Mouse (Mus musculus) kidney, adult 9 months (tissue): ENCODE data around the gene Ivns1abp.
"Not testable (repeated sequence)": the region's sequence is repeated elsewhere in the genome, so short reads cannot be mapped to it uniquely, and the experiment has no call there.

Experiments used
- DNase-seq: peaks from one replicate; pipeline ENCODE4 v3.0.0; 2022

Ivns1abp gene

GRCm38 (mm10) chr1:151344283-151345108, at the start of gene Ivns1abp:
Ivns1abp (plus strand) TSS chr1:151344477.
- DNase-seq, result peak; percentile 99

- DNase-seq, result no peak
Observed at GRCm38 (mm10) chr1:151295486-151295885, 48.8 kb upstream of the Ivns1abp start.

- no peak for DNase-seq
Observed at GRCm38 (mm10) chr1:151296621-151297020, 47.7 kb upstream of the Ivns1abp start.

GRCm38 (mm10) chr1:151297025-151297424, 47.3 kb upstream of the Ivns1abp start:
- DNase-seq, result no peak

- peak; percentile 63 for DNase-seq
Observed at GRCm38 (mm10) chr1:151297596-151297995, 46.7 kb upstream of the Ivns1abp start.

- DNase-seq, result no peak
Observed at GRCm38 (mm10) chr1:151301456-151301855, 42.8 kb upstream of the Ivns1abp start.

- DNase-seq, result no peak
Observed at GRCm38 (mm10) chr1:151301904-151302303, 42.4 kb upstream of the Ivns1abp start.

- DNase-seq, result no peak
Observed at GRCm38 (mm10) chr1:151303265-151303664, 41.0 kb upstream of the Ivns1abp start.

GRCm38 (mm10) chr1:151305001-151305400, 39.3 kb upstream of the Ivns1abp start:
- not testable (repeated sequence) for DNase-seq

GRCm38 (mm10) chr1:151307059-151307458, 37.2 kb upstream of the Ivns1abp start:
- no peak for DNase-seq

- DNase-seq, result peak; percentile 79
Observed at GRCm38 (mm10) chr1:151307821-151308220, 36.5 kb upstream of the Ivns1abp start.

GRCm38 (mm10) chr1:151308508-151308907, 35.8 kb upstream of the Ivns1abp start:
- DNase-seq, result no peak

- DNase-seq, result no peak
Observed at GRCm38 (mm10) chr1:151310511-151310910, 33.8 kb upstream of the Ivns1abp start.

- no peak for DNase-seq
Observed at GRCm38 (mm10) chr1:151311379-151311778, 32.9 kb upstream of the Ivns1abp start.

- DNase-seq, result no peak
Observed at GRCm38 (mm10) chr1:151319267-151319666, 25.0 kb upstream of the Ivns1abp start.

GRCm38 (mm10) chr1:151320408-151320807, 23.9 kb upstream of the Ivns1abp start:
- no peak for DNase-seq

- no peak for DNase-seq
Observed at GRCm38 (mm10) chr1:151325328-151325727, 18.9 kb upstream of the Ivns1abp start.

- peak; percentile 50 for DNase-seq
Observed at GRCm38 (mm10) chr1:151328341-151329097, 15.8 kb upstream of the Ivns1abp start.

- no peak for DNase-seq
Observed at GRCm38 (mm10) chr1:151329601-151330000, 14.7 kb upstream of the Ivns1abp start.

GRCm38 (mm10) chr1:151332819-151333218, 11.5 kb upstream of the Ivns1abp start:
- no peak for DNase-seq

- no peak for DNase-seq
Observed at GRCm38 (mm10) chr1:151338234-151338633, 6.0 kb upstream of the Ivns1abp start.

- DNase-seq, result peak; percentile 87
Observed at GRCm38 (mm10) chr1:151338941-151339340, 5.3 kb upstream of the Ivns1abp start.

- peak; percentile 87 for DNase-seq
Observed at GRCm38 (mm10) chr1:151341321-151342044, 2.8 kb upstream of the Ivns1abp start.
